Mouse (Mus musculus): Measurements from ENCODE around the gene Anapc11. TPM values are rescaled to one million over a fixed set of nuclear protein-coding genes. Genes with fewer than 3 reads are reported as not detected.
"Not testable (repeated sequence)": the region's sequence is repeated elsewhere in the genome, so short reads cannot be mapped to it uniquely, and the experiment has no call there.

Gene Anapc11
- polyA plus RNA-seq, 1 experiment from 2014 or later, result 200 TPM

GRCm38 (mm10) chr11:120582982-120583293, 15.3 kb upstream of the Anapc11 start:
- H3K4me2 ChIP-seq (ENCODE audit: low read depth, low read length, severe bottlenecking); H3K4me3 ChIP-seq (ENCODE audit: low read depth, low read length); H3K27ac ChIP-seq (ENCODE audit: low read depth, low read length); H3K9me3 ChIP-seq (ENCODE audit: control insufficient read depth, low read length); ATAC-seq (replicated peaks; ENCODE audit: low FRiP score); H3K27me3 ChIP-seq (ENCODE audit: control insufficient read depth, insufficient read depth, low read length); H3K9ac ChIP-seq (ENCODE audit: low read length); DNase-seq (ENCODE audit: low spot score): not testable (repeated sequence)
- H3K36me3 ChIP-seq (ENCODE audit: control insufficient read depth, insufficient read depth, low read length), result peaks cover 30% of the 10 kb centered on the region
- WGBS, result 81% methylated on average over 2 of the region's 2 CpGs
- H3K4me1 ChIP-seq (replicated peaks; ENCODE audit: control insufficient read depth, insufficient read depth, low read length), result peaks cover 10% of the 10 kb centered on the region

DNA sequence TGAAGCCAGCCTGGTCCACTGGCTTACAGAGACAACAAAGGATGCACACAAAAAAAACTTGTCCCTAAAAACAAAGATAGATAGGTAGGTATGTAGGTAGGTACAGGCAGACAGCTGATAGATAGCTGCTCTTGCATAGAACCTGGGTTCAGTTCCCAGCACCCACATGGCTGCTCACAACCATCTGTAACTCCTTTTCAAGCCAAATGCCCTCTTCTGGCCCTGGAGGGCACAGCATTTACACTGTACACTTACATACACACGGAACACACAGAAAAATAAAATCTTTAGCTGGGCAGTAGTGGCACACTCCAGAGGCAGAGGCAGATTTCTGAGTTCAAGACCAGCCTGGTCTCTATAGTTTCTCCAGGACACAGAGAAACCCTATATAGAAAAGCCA, 14.3 kb upstream of the Anapc11 start:
- H3K9ac ChIP-seq (ENCODE audit: low read length), result no peak overlapping the region
- H3K9me3 ChIP-seq (ENCODE audit: control insufficient read depth, low read length), result peaks cover 3% of the 10 kb centered on the region; the same call in 1 of the 2 replicates
- H3K27me3 ChIP-seq (ENCODE audit: control insufficient read depth, insufficient read depth, low read length), result no peaks in the 10 kb centered on the region
- H3K4me3 ChIP-seq (ENCODE audit: low read depth, low read length), result no peak overlapping the region
- no peak for DNase-seq (ENCODE audit: low spot score)
- WGBS, result 94% methylated on average over 1 of the region's 1 CpGs
- no peak overlapping the region for H3K4me2 ChIP-seq (ENCODE audit: low read depth, low read length, severe bottlenecking)
- H3K27ac ChIP-seq (ENCODE audit: low read depth, low read length), result no peak overlapping the region
- ATAC-seq (replicated peaks; ENCODE audit: low FRiP score), result no peak
- H3K4me1 ChIP-seq (replicated peaks; ENCODE audit: control insufficient read depth, insufficient read depth, low read length), result peaks cover 10% of the 10 kb centered on the region
- H3K36me3 ChIP-seq (ENCODE audit: control insufficient read depth, insufficient read depth, low read length), result peaks cover 29% of the 10 kb centered on the region

DNA sequence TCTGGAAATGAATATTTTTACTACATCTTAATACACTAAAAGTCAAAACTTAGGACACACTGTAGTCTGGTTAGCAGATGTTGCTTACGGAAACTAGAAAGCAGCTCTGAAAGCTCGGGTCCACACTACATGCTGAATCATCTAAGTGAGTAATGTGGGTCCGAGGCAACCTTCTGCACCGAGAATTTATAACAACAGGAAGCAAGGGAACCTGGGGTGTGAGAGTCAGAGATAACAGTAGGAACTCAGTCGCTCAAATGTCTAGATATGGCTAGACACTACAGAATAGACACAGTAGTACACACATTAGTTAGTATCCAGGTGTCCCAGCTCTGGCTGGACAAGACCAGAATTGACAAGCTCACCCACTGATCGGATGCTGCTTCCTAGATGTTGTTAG, 9.7 kb upstream of the Anapc11 start:
- Histone ChIP-seq H3K9ac (ENCODE audit: low read length) (no peak overlapping the region), H3K36me3 (ENCODE audit: control insufficient read depth, insufficient read depth, low read length) (peaks cover 38% of the 10 kb centered on the region), H3K9me3 (ENCODE audit: control insufficient read depth, low read length) (peaks cover 3% of the 10 kb centered on the region; the same call in 1 of the 2 replicates), H3K27ac (ENCODE audit: low read depth, low read length) (no peak overlapping the region), H3K4me3 (ENCODE audit: low read depth, low read length) (no peak overlapping the region), H3K4me1 (replicated peaks; ENCODE audit: control insufficient read depth, insufficient read depth, low read length) (no peaks in the 10 kb centered on the region), H3K27me3 (ENCODE audit: control insufficient read depth, insufficient read depth, low read length) (no peaks in the 10 kb centered on the region), H3K4me2 (ENCODE audit: low read depth, low read length, severe bottlenecking) (no peak overlapping the region)
- no peak for ATAC-seq (replicated peaks; ENCODE audit: low FRiP score)
- no peak for DNase-seq (ENCODE audit: low spot score)
- WGBS, result 91% methylated on average over 6 of the region's 6 CpGs

GRCm38 (mm10) chr11:120597240-120598235, 683 bp upstream of the Anapc11 start:
- Histone ChIP-seq H3K4me1 (replicated peaks; ENCODE audit: control insufficient read depth, insufficient read depth, low read length) (peaks cover 12% of the 10 kb centered on the region; the same call in 1 of the 2 replicates), H3K36me3 (ENCODE audit: control insufficient read depth, insufficient read depth, low read length) (peaks cover 31% of the 10 kb centered on the region), H3K9ac (ENCODE audit: low read length) (peak overlapping the region; percentile 98), H3K27me3 (ENCODE audit: control insufficient read depth, insufficient read depth, low read length) (no peaks in the 10 kb centered on the region), H3K4me3 (ENCODE audit: low read depth, low read length) (peak overlapping the region; percentile 100), H3K4me2 (ENCODE audit: low read depth, low read length, severe bottlenecking) (peak overlapping the region; percentile 99), H3K27ac (ENCODE audit: low read depth, low read length) (peak overlapping the region; percentile 74), H3K9me3 (ENCODE audit: control insufficient read depth, low read length) (no peaks in the 10 kb centered on the region)
- DNase-seq (ENCODE audit: low spot score) (peak; percentile 67), ATAC-seq (replicated peaks; ENCODE audit: low FRiP score) (no peak; the same call in 1 of the 2 replicates)
- 5% methylated on average over 93 of the region's 99 CpGs for WGBS

GRCm38 (mm10) chr11:120598990-120599549, 849 bp downstream of the Anapc11 start:
- Histone ChIP-seq H3K4me3 (ENCODE audit: low read depth, low read length) (peak overlapping the region; percentile 100), H3K9me3 (ENCODE audit: control insufficient read depth, low read length) (no peaks in the 10 kb centered on the region), H3K27ac (ENCODE audit: low read depth, low read length) (peak overlapping the region; percentile 71; the same call in 1 of the 2 replicates), H3K36me3 (ENCODE audit: control insufficient read depth, insufficient read depth, low read length) (peaks cover 22% of the 10 kb centered on the region; the same call in 1 of the 2 replicates), H3K9ac (ENCODE audit: low read length) (peak overlapping the region; percentile 75), H3K4me1 (replicated peaks; ENCODE audit: control insufficient read depth, insufficient read depth, low read length) (peaks cover 12% of the 10 kb centered on the region; the same call in 1 of the 2 replicates), H3K27me3 (ENCODE audit: control insufficient read depth, insufficient read depth, low read length) (no peaks in the 10 kb centered on the region), H3K4me2 (ENCODE audit: low read depth, low read length, severe bottlenecking) (peak overlapping the region; percentile 99)
- WGBS, result 53% methylated on average over 17 of the region's 17 CpGs
- DNase-seq (ENCODE audit: low spot score) (no peak), ATAC-seq (replicated peaks; ENCODE audit: low FRiP score) (0 out of 2 replicates have a peak, but pooled peaks have one; percentile 14)

- Histone ChIP-seq H3K36me3 (ENCODE audit: control insufficient read depth, insufficient read depth, low read length) (peaks cover 15% of the 10 kb centered on the region; the same call in 1 of the 2 replicates), H3K4me2 (ENCODE audit: low read depth, low read length, severe bottlenecking) (no peak overlapping the region), H3K9me3 (ENCODE audit: control insufficient read depth, low read length) (no peaks in the 10 kb centered on the region), H3K27ac (ENCODE audit: low read depth, low read length) (no peak overlapping the region), H3K4me3 (ENCODE audit: low read depth, low read length) (no peak overlapping the region), H3K9ac (ENCODE audit: low read length) (no peak overlapping the region), H3K4me1 (replicated peaks; ENCODE audit: control insufficient read depth, insufficient read depth, low read length) (peaks cover 12% of the 10 kb centered on the region; the same call in 1 of the 2 replicates), H3K27me3 (ENCODE audit: control insufficient read depth, insufficient read depth, low read length) (no peaks in the 10 kb centered on the region)
- ATAC-seq (replicated peaks; ENCODE audit: low FRiP score) (no peak), DNase-seq (ENCODE audit: low spot score) (no peak)
- WGBS, result 98% methylated on average over 3 of the region's 3 CpGs
Observed at GRCm38 (mm10) chr11:120600716-120601115, 2.5 kb downstream of the Anapc11 start.

DNA sequence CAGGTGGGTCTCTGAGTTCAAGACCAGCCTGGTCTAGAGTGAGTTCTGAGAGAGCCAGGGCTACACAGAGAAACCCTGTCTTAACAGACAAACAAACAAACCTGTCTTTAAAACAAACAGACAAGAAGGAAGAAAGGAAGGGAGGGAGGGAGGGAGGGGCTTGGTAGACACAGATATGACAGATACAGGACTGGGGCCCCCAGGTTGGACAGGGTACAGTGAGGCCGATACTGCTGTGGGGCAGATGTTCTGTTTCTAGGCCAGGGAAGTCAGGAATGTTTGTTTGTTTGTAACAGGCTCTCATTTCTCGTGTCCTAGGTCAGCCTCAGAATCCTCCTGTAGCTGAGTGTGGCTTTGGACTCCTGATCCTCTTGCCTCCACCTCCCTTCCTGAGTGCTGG, 5.3 kb downstream of the Anapc11 start:
- Histone ChIP-seq H3K4me1 (replicated peaks; ENCODE audit: control insufficient read depth, insufficient read depth, low read length) (peaks cover 6% of the 10 kb centered on the region; the same call in 1 of the 2 replicates), H3K4me2 (ENCODE audit: low read depth, low read length, severe bottlenecking) (no peak overlapping the region), H3K9me3 (ENCODE audit: control insufficient read depth, low read length) (no peaks in the 10 kb centered on the region), H3K9ac (ENCODE audit: low read length) (no peak overlapping the region), H3K27me3 (ENCODE audit: control insufficient read depth, insufficient read depth, low read length) (no peaks in the 10 kb centered on the region), H3K27ac (ENCODE audit: low read depth, low read length) (no peak overlapping the region), H3K36me3 (ENCODE audit: control insufficient read depth, insufficient read depth, low read length) (peaks cover 6% of the 10 kb centered on the region; the same call in 1 of the 2 replicates), H3K4me3 (ENCODE audit: low read depth, low read length) (no peak overlapping the region)
- ATAC-seq (replicated peaks; ENCODE audit: low FRiP score), result no peak
- no peak for DNase-seq (ENCODE audit: low spot score)
- 88% methylated on average over 2 of the region's 2 CpGs for WGBS

DNA sequence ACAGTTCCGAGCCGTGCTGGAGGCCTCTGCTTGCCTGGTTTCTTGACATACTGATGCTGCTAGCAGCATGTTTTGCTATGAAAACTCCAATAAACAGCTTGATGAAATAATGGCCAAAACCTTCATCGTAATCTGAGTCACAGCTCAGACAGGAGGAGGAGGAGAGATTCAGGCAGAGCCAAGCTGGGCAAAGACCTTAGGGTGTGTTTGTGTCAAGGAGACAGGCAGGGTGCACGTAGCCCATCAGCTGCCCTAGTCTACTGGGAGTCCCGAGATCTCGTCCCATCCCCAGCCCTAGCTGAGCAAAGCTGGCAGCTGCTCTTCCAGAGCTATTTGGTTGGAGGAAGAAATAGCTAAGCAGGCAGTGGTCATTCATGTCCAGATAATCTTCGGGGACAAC, 7.4 kb downstream of the Anapc11 start:
- Histone ChIP-seq H3K9me3 (ENCODE audit: control insufficient read depth, low read length) (no peaks in the 10 kb centered on the region), H3K4me3 (ENCODE audit: low read depth, low read length) (no peak overlapping the region), H3K27me3 (ENCODE audit: control insufficient read depth, insufficient read depth, low read length) (no peaks in the 10 kb centered on the region), H3K9ac (ENCODE audit: low read length) (no peak overlapping the region), H3K27ac (ENCODE audit: low read depth, low read length) (no peak overlapping the region), H3K4me1 (replicated peaks; ENCODE audit: control insufficient read depth, insufficient read depth, low read length) (peaks cover 2% of the 10 kb centered on the region; the same call in 1 of the 2 replicates), H3K4me2 (ENCODE audit: low read depth, low read length, severe bottlenecking) (no peak overlapping the region), H3K36me3 (ENCODE audit: control insufficient read depth, insufficient read depth, low read length) (peaks cover 6% of the 10 kb centered on the region; the same call in 1 of the 2 replicates)
- whole genome bisulfite sequencing, result 88% methylated on average over 7 of the region's 7 CpGs
- ATAC-seq (replicated peaks; ENCODE audit: low FRiP score), result no peak
- DNase-seq (ENCODE audit: low spot score), result no peak

Measured in forebrain, embryonic 11.5 days (tissue).